Mouse (Mus musculus) MEL (cell line): ENCODE results near the gene Ap2a1. TPM values are rescaled to one million over a fixed set of nuclear protein-coding genes. Genes with fewer than 3 reads are reported as not detected.

Source experiments
- DNase-seq: peaks from one replicate; pipeline ENCODE4 v3.0.0; 2011; ENCODE audit warnings: low read depth, low spot score
- H3K27ac ChIP-seq: 2 replicates; pipeline ENCODE4 v1.5.1; 2012; ENCODE audit warnings: low read depth, mild to moderate bottlenecking, control low read depth, low read length, moderate library complexity; ENCODE audit not compliant: control insufficient read depth
- H3K27me3 ChIP-seq, 2 experiments: fragments of 150-350 bp in 1 of 2; sonication (generic) in 1 of 2; 2 replicates each; pipeline ENCODE4 v1.6.1; 2012; ENCODE audit warnings: low read length in 2 of 2, mild to moderate bottlenecking in 2 of 2, improper control_type of control experiment in 1 of 2, moderate library complexity in 1 of 2; ENCODE audit not compliant: insufficient read depth in 2 of 2, control insufficient read depth in 1 of 2
- H3K36me3 ChIP-seq, 2 experiments: 2 replicates each; pipeline ENCODE4 v1.6.1; 2012 to 2014; ENCODE audit warnings: low read length in 2 of 2, improper control_type of control experiment in 1 of 2, inconsistent platforms in 1 of 2, mild to moderate bottlenecking in 1 of 2; ENCODE audit not compliant: insufficient read depth in 2 of 2, control insufficient read depth in 1 of 2
- H3K4me1 ChIP-seq, 2 experiments: fragments of 150-350 bp in 1 of 2; sonication (generic) in 1 of 2; 2 replicates each; pipeline ENCODE4 v1.6.1; 2012; ENCODE audit warnings: low read length in 2 of 2, improper control_type of control experiment in 1 of 2, mild to moderate bottlenecking in 1 of 2; ENCODE audit not compliant: insufficient read depth in 2 of 2, control insufficient read depth in 1 of 2
- H3K4me3 ChIP-seq, 2 experiments: fragments of 150-350 bp in 1 of 2; sonication (generic) in 1 of 2; 2 replicates each; pipeline ENCODE4 v1.5.1; 2012; ENCODE audit warnings: low read depth in 2 of 2, low read length in 2 of 2, mild to moderate bottlenecking in 2 of 2, moderate library complexity in 2 of 2, control low read depth in 1 of 2, improper control_type of control experiment in 1 of 2; ENCODE audit not compliant: control insufficient read depth in 1 of 2, insufficient read depth in 1 of 2
- H3K79me2 ChIP-seq: 2 replicates; pipeline ENCODE4 v1.6.1; 2012; ENCODE audit warnings: mild to moderate bottlenecking, low read length, moderate library complexity; ENCODE audit not compliant: control insufficient read depth, poor library complexity, insufficient read depth
- H3K9ac ChIP-seq: 2 replicates; pipeline ENCODE4 v1.6.1; 2012; ENCODE audit warnings: low read depth, mild to moderate bottlenecking, control low read depth, low read length, moderate library complexity; ENCODE audit not compliant: control insufficient read depth, poor library complexity, severe bottlenecking
- H3K9me3 ChIP-seq: fragments of 150-350 bp; sonication (generic); replicated peaks from 2 replicates; pipeline ENCODE4 v1.6.1; 2012; ENCODE audit warnings: mild to moderate bottlenecking, low read length, improper control_type of control experiment, moderate library complexity; ENCODE audit not compliant: insufficient read depth
- BHLHE40 ChIP-seq: IDR thresholded peaks from 2 replicates; pipeline ENCODE4 v1.6.1; 2012; ENCODE audit warnings: low read depth, mild to moderate bottlenecking, inconsistent platforms, low read length, improper control_type of control experiment, borderline replicate concordance
- CHD1 ChIP-seq: IDR thresholded peaks from 2 replicates; pipeline ENCODE4 v1.6.1; 2012; ENCODE audit warnings: low read depth, mild to moderate bottlenecking, inconsistent platforms, low read length, improper control_type of control experiment
- CTCF ChIP-seq, 3 experiments: IDR thresholded peaks in 2 of 3; conservative IDR thresholded peaks in 1 of 3; 2 replicates each; pipeline ENCODE4 v1.5.1; 2011 to 2012; ENCODE audit warnings: low read length in 3 of 3, low read depth in 2 of 3, mild to moderate bottlenecking in 2 of 3, improper control_type of control experiment in 1 of 3, inconsistent platforms in 1 of 3, mixed read lengths in 1 of 3, moderate library complexity in 1 of 3; ENCODE audit not compliant: control insufficient read depth in 1 of 3, insufficient read depth in 1 of 3, poor library complexity in 1 of 3, severe bottlenecking in 1 of 3
- ELF1 ChIP-seq: IDR thresholded peaks from 2 replicates; pipeline ENCODE4 v1.6.1; 2014; ENCODE audit warnings: low read depth, mild to moderate bottlenecking, inconsistent platforms, low read length, improper control_type of control experiment, moderate library complexity
- ETS1 ChIP-seq: IDR thresholded peaks from 2 replicates; pipeline ENCODE4 v1.6.1; 2012; ENCODE audit warnings: low read depth, mild to moderate bottlenecking, inconsistent platforms, low read length, improper control_type of control experiment, moderate library complexity
- KAT2A ChIP-seq: conservative IDR thresholded peaks from 2 replicates; pipeline ENCODE4 v1.6.1; 2012; ENCODE audit warnings: low read depth, low read length, improper control_type of control experiment, inconsistent platforms
- MAX ChIP-seq: IDR thresholded peaks from 2 replicates; pipeline ENCODE4 v1.6.1; 2011; ENCODE audit warnings: low read length, improper control_type of control experiment
- MAZ ChIP-seq: IDR thresholded peaks from 2 replicates; pipeline ENCODE4 v1.6.1; 2012; ENCODE audit warnings: low read depth, mild to moderate bottlenecking, inconsistent platforms, low read length, improper control_type of control experiment
- MYB ChIP-seq: IDR thresholded peaks from 2 replicates; pipeline ENCODE4 v1.6.1; 2011; ENCODE audit warnings: mild to moderate bottlenecking, low read depth, low read length, improper control_type of control experiment
- MYC ChIP-seq: IDR thresholded peaks from 2 replicates; pipeline ENCODE4 v1.6.1; 2011; ENCODE audit warnings: low read depth, mild to moderate bottlenecking, low read length, improper control_type of control experiment, moderate library complexity
- NELFE ChIP-seq: IDR thresholded peaks from 2 replicates; pipeline ENCODE4 v1.6.1; 2011; ENCODE audit warnings: low read depth, low read length, improper control_type of control experiment
- POLR2A ChIP-seq, 2 experiments: IDR thresholded peaks; 2 replicates each; pipeline ENCODE4 v1.6.1; 2011 to 2012; ENCODE audit warnings: low read length in 2 of 2, mild to moderate bottlenecking in 2 of 2, control low read depth in 1 of 2, improper control_type of control experiment in 1 of 2, low read depth in 1 of 2, moderate library complexity in 1 of 2; ENCODE audit not compliant: control insufficient read depth in 1 of 2, insufficient read depth in 1 of 2, poor library complexity in 1 of 2
- POLR2AphosphoS2 ChIP-seq: IDR thresholded peaks from 2 replicates; pipeline ENCODE4 v1.6.1; 2011; ENCODE audit warnings: low read length, improper control_type of control experiment
- RCOR1 ChIP-seq: IDR thresholded peaks from 2 replicates; pipeline ENCODE4 v1.6.1; 2012; ENCODE audit warnings: low read depth, mild to moderate bottlenecking, inconsistent platforms, low read length, improper control_type of control experiment
- SIN3A ChIP-seq: IDR thresholded peaks from 2 replicates; pipeline ENCODE4 v1.6.1; 2012; ENCODE audit warnings: low read length, improper control_type of control experiment, inconsistent platforms
- TCF12 ChIP-seq: IDR thresholded peaks from 2 replicates; pipeline ENCODE4 v1.6.1; 2014; ENCODE audit warnings: low read depth, mild to moderate bottlenecking, inconsistent platforms, low read length, improper control_type of control experiment, moderate library complexity
- UBTF ChIP-seq: IDR thresholded peaks from 2 replicates; pipeline ENCODE4 v1.6.1; 2012; ENCODE audit warnings: low read depth, mild to moderate bottlenecking, inconsistent platforms, low read length, improper control_type of control experiment, moderate library complexity, borderline replicate concordance; ENCODE audit not compliant: insufficient read depth
- USF1 ChIP-seq: IDR thresholded peaks from 2 replicates; pipeline ENCODE4 v1.6.1; 2014; ENCODE audit warnings: low read depth, mild to moderate bottlenecking, inconsistent platforms, low read length, improper control_type of control experiment, moderate library complexity
- USF2 ChIP-seq, 2 experiments: IDR thresholded peaks; 2 replicates each; pipeline ENCODE4 v1.6.1; 2011 to 2012; ENCODE audit warnings: improper control_type of control experiment in 2 of 2, low read length in 2 of 2, borderline replicate concordance in 1 of 2, inconsistent platforms in 1 of 2, low read depth in 1 of 2, mild to moderate bottlenecking in 1 of 2; ENCODE audit not compliant: insufficient read depth in 1 of 2
- ZMIZ1 ChIP-seq: IDR thresholded peaks from 2 replicates; pipeline ENCODE4 v1.6.1; 2012; ENCODE audit warnings: low read depth, mild to moderate bottlenecking, inconsistent platforms, low read length, improper control_type of control experiment, moderate library complexity
- polyA plus RNA-seq, 2 experiments: library from polyadenylated mRNA; stranded (reverse) in 1 of 2; unstranded in 1 of 2; fragments of >175 nt in 1 of 2; fragments of >200 nt in 1 of 2; gene quantifications; 2 replicates each; pipeline versions ENCODE4 v1.2.1 to v1.2.4; 2012; ENCODE audit warnings: low replicate concordance in 2 of 2, low read depth in 1 of 2; ENCODE audit not compliant: insufficient read length in 2 of 2, insufficient read depth in 1 of 2, missing spikeins in 1 of 2
- total RNA-seq: library from RNA; depleted of rRNA; stranded (reverse); fragments of 300-350 nt; gene quantifications from 2 replicates; pipeline ENCODE4 v1.2.3, GENCODE M21; 2012

Ap2a1 gene
- total and polyA plus RNA-seq, 3 experiments, result 54.0 to 107 (median 73.1) TPM

GRCm38 (mm10) chr7:44957183-44957835 is 28.0 kb upstream of the Ap2a1 start:
- Histone ChIP-seq H3K4me1 (0 out of 4 replicates have a peak, but pooled peaks cover 0 to 4% of the 10 kb centered on the region in 2 experiments), H3K9me3 (no peaks in the 10 kb centered on the region), H3K27ac (no peak overlapping the region), H3K27me3 (no peaks in the 10 kb centered on the region), H3K4me3 (no peak overlapping the region), H3K79me2 (no peaks in the 10 kb centered on the region), H3K9ac (no peak overlapping the region), H3K36me3 (no peaks in the 10 kb centered on the region; a peak in 1 of 4 replicates)
- TF ChIP-seq UBTF (no peak), USF2 (IDR thresholded peaks at IDR 0.05; ENCODE audit: borderline replicate concordance in 1 of 2, insufficient read depth in 1 of 2, low read depth in 1 of 2, low read length in 2 of 2) (no peak), POLR2AphosphoS2 (no peak), TCF12 (no peak), NELFE (no peak), MAX (no peak), KAT2A (no peak), RCOR1 (no peak), CHD1 (no peak), MYC (no peak), SIN3A (no peak), POLR2A (IDR thresholded peaks at IDR 0.05; ENCODE audit: control insufficient read depth in 1 of 2, insufficient read depth in 1 of 2, low read depth in 1 of 2, low read length in 2 of 2, poor library complexity in 1 of 2) (no peak), ETS1 (no peak), ELF1 (no peak), ZMIZ1 (no peak), CTCF (IDR thresholded peaks at IDR 0.05 in 2 of 3, conservative IDR thresholded peaks at IDR 0.05 in 1 of 3; ENCODE audit: control insufficient read depth in 1 of 3, insufficient read depth in 1 of 3, low read depth in 2 of 3, low read length in 3 of 3, poor library complexity in 1 of 3, severe bottlenecking in 1 of 3) (no peak), MAZ (no peak), BHLHE40 (no peak), MYB (no peak)
- no peak for DNase-seq

DNA sequence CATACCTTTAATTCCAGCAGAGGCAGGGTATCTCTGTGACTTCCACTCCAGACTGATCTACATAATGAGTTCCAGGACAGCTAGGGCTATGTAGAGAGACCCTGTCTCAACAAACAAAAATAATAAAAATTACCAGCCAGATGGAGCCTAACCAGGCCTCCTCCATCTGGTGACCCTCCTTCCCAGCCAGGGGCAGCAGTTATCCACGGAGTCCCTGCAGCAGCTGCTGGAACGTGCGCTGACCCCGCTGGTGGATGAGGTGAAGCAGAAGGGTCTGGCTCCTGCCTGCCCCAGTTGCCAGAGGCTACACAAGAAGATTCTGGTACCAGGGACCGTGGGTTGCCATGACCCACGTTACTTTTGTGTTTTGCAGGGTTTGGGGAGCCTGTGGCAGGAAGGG is 27.0 kb upstream of the Ap2a1 start:
- Histone ChIP-seq H3K79me2 (no peaks in the 10 kb centered on the region), H3K27me3 (no peaks in the 10 kb centered on the region), H3K27ac (no peak overlapping the region), H3K4me1 (peaks cover 0 to 7% of the 10 kb centered on the region in 2 experiments; a peak in 1 of 4 replicates), H3K4me3 (no peak overlapping the region), H3K36me3 (no peaks in the 10 kb centered on the region; a peak in 1 of 4 replicates), H3K9ac (no peak overlapping the region), H3K9me3 (no peaks in the 10 kb centered on the region)
- DNase-seq, result no peak
- TF ChIP-seq USF1 (no peak), CHD1 (no peak)
